Mouse (Mus musculus) adrenal gland, adult 2 months (tissue): ENCODE data around the gene Serpinb8. TPM values are rescaled to one million over a fixed set of nuclear protein-coding genes. Genes with fewer than 3 reads are reported as not detected.

Experiments
- DNase-seq: peaks from one replicate; pipeline ENCODE4 v3.0.0; 2021
- long read RNA-seq: library from polyadenylated mRNA; stranded (forward); transcript quantifications from one replicate; pipeline ENCODE4 v2.0.0, GENCODE M21; 2021
- polyA plus RNA-seq: library from polyadenylated mRNA; depleted of rRNA; stranded (reverse); fragments of >200 nt; gene quantifications from 2 replicates; pipeline ENCODE4 v1.2.3, GENCODE M21; 2012; rRNA removed
- total RNA-seq, 2 experiments: library from RNA; stranded (reverse); gene quantifications; 2 replicates each; pipeline ENCODE4 v1.2.3; 2021

Gene Serpinb8
- 1 to 10 TPM; 2.9 to 5.3 TPM for total RNA-seq
- 0.35 and 0.48 TPM in 2 replicates for polyA plus RNA-seq
- long read RNA-seq, full-length matches to known transcripts = 2 of 2 reads
- long read RNA-seq, partial matches to known transcripts = 0 of 2 reads
- long read RNA-seq, other reads (novel, unspliced or antisense) = 0 of 2 reads

- DNase-seq = peak; percentile 80
Observed at GRCm38 (mm10) chr1:107589691-107590470, at the start of gene Serpinb8. Gene Serpinb8 (plus strand): TSS chr1:107590006.

GRCm38 (mm10) chr1:107559494-107559893 lies 30.3 kb upstream of the Serpinb8 start:
- DNase-seq = no peak

- no peak for DNase-seq
Observed at GRCm38 (mm10) chr1:107562110-107562509, 27.7 kb upstream of the Serpinb8 start.

GRCm38 (mm10) chr1:107565644-107566043 lies 24.2 kb upstream of the Serpinb8 start:
- no peak for DNase-seq

GRCm38 (mm10) chr1:107576094-107576493 lies 13.7 kb upstream of the Serpinb8 start:
- DNase-seq = no peak

- no peak for DNase-seq
Observed at GRCm38 (mm10) chr1:107577514-107577913, 12.3 kb upstream of the Serpinb8 start.

GRCm38 (mm10) chr1:107581220-107581619 lies 8.6 kb upstream of the Serpinb8 start:
- no peak for DNase-seq

GRCm38 (mm10) chr1:107582900-107583299 lies 6.9 kb upstream of the Serpinb8 start:
- no peak for DNase-seq

GRCm38 (mm10) chr1:107583958-107584376 lies 5.8 kb upstream of the Serpinb8 start:
- DNase-seq = no peak

- DNase-seq = no peak
Observed at GRCm38 (mm10) chr1:107584932-107585331, 4.9 kb upstream of the Serpinb8 start.

- no peak for DNase-seq
Observed at GRCm38 (mm10) chr1:107586196-107586595, 3.6 kb upstream of the Serpinb8 start.

GRCm38 (mm10) chr1:107588206-107588605 lies 1.6 kb upstream of the Serpinb8 start:
- DNase-seq = no peak

GRCm38 (mm10) chr1:107588642-107589041 lies 1.2 kb upstream of the Serpinb8 start:
- no peak for DNase-seq

- DNase-seq = no peak
Observed at GRCm38 (mm10) chr1:107592644-107593043, 2.8 kb downstream of the Serpinb8 start.

- no peak for DNase-seq
Observed at GRCm38 (mm10) chr1:107593469-107593868, 3.7 kb downstream of the Serpinb8 start.

GRCm38 (mm10) chr1:107596874-107597273 lies 7.1 kb downstream of the Serpinb8 start:
- no peak for DNase-seq

GRCm38 (mm10) chr1:107598476-107598875 lies 8.7 kb downstream of the Serpinb8 start:
- DNase-seq = no peak

GRCm38 (mm10) chr1:107608942-107609341 lies 19.1 kb downstream of the Serpinb8 start:
- no peak for DNase-seq

- DNase-seq = no peak
Observed at GRCm38 (mm10) chr1:107614087-107614486, 24.3 kb downstream of the Serpinb8 start.

GRCm38 (mm10) chr1:107622017-107622416 lies 32.2 kb downstream of the Serpinb8 start:
- no peak for DNase-seq

GRCm38 (mm10) chr1:107635936-107636335 lies 46.1 kb downstream of the Serpinb8 start:
- DNase-seq = no peak

- DNase-seq = no peak
Observed at GRCm38 (mm10) chr1:107638056-107638455, 48.2 kb downstream of the Serpinb8 start.

- no peak for DNase-seq
Observed at GRCm38 (mm10) chr1:107638459-107638858, 48.7 kb downstream of the Serpinb8 start.
